Mouse (Mus musculus) T-helper 1 cell (primary cell): ENCODE measurements around the gene Il25.
"Not testable (repeated sequence)": the region's sequence is repeated elsewhere in the genome, so short reads cannot be mapped to it uniquely, and the experiment has no call there.

ENCODE experiments used
- in situ Hi-C: fragments of 300-600 bp; cut with MboI, MseI; formaldehyde crosslinking; loops from one replicate; pipeline ENCODE4 v1.15.1; 2025; ENCODE audit warnings: high pct_unique_total_duplicates

Il25 gene

DNA sequence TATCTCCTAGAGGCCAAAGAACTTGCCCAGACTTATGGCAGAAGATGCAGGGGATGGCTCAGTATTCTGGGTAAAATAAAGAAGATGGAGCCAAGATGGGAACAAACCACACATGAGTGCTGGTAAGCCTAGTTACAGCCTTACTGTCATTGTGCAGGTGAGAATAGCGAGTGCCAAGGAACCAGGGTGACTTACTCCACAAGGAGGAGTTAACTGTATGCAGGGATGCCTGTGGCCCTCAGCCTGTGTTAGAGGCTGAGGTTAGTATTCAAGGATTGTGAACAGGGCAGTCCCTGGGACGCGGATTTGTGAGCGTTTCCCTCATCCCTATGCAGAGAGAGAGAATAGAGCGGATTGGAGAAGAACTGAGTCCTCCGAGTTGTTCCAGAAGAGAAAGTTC is 19.1 kb downstream of the Il25 start:
- in situ Hi-C loops, result no loop called here

DNA sequence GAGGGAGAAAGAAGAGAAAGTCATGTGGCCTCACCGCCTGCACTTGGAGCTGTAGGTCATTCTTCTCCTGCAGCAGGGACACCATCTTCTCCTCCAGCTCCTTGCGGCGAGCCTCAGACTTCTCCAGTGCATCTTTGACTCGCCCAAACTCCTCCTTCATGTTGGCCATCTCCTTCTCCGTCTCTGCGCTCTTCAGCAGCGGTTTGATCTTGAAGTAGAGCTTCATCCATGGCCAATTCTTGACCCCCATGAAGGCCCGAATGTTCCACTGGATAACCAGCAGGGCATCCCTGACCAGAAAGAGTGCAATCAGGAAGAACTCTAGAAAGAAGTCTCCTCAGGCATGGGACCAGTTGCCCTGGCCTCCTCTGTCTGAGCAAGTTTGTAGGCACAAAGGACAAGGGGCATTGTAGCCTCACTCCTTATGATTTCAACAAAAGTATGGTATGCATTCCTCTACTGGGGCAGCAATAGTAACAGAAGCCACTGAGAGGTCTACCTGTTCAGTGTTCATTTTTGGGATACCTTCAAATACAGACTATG is 21.2 kb downstream of the Il25 start:
- in situ Hi-C loops, result no loop called here

DNA sequence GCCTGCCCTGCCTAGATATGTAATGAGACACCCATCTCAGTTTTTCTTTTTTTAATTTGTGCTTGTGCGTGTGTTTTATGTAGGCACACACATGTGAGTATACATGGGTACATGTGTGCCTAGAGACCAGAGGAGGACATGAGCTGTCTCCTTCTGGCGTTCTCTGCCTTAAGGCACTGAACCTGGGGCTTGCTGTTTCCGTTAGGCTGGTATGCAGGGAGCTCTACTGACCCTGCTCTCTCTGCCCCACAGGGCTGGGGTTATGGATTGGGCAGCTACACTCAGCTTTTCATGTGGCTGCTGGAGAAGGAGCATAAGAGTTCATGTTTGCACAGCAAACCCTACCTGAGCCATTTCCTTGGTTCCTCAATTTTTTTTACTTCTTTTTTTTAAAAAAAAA is 22.0 kb downstream of the Il25 start:
- in situ Hi-C loops, result no loop called here

DNA sequence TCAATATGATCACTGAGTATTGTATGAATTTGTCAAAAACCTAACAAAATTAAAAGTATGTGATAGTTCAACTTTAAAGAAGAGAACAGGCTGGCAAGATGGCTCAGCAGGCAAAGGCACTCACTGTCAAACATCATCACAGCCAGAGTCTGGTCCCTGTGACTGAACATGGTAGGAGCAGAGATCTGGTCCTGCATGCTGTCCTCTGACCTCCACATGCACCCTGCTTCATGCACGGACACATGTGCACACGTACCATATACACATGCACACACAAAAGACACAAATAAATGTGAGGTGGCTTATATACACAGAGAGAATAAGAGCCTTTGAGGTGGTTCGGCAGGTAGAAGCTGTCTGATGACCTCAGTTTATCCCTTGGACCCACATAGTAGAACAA is 23.0 kb downstream of the Il25 start:
- in situ Hi-C loops, result no loop called here

DNA sequence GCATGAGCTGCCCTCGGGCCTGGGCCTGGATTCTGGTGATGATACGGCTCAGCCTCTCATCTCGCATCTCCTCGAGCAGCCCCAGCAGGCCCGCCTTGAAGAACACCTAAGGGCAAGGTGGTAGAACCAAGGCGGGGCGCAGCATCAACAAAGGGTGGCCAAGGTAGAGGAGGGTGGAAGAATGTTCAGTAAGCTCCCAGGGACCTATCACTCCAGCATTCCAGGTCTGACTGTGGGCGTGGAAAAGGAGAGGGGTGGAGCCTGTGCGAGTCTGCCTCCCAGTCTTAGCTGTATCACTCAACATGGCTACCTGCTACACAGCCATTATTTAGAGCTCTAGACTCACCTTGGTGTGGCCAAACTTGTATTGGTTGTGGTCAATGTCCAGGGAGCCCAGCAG is 24.0 kb downstream of the Il25 start:
- in situ Hi-C loops, result no loop called here

DNA sequence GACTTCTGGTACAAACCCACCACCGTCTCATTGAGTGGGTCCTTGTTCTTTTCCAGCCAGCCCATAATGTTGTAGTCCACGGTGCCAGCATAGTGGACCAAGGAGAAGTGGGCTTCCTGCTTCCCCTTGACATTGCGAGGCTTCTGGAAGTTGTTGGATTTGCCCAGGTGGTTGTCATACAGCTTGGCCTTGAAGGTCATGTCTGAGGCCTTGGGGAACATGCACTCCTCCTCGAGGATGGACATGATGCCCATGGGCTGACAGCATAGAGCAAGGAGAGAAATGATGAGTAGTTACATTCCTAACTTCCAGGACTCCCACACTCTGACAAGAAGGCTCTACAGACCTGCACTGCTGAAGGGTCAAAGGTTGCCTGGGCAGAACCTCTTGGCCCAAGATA is 26.0 kb downstream of the Il25 start:
- in situ Hi-C loops, result no loop called here

DNA sequence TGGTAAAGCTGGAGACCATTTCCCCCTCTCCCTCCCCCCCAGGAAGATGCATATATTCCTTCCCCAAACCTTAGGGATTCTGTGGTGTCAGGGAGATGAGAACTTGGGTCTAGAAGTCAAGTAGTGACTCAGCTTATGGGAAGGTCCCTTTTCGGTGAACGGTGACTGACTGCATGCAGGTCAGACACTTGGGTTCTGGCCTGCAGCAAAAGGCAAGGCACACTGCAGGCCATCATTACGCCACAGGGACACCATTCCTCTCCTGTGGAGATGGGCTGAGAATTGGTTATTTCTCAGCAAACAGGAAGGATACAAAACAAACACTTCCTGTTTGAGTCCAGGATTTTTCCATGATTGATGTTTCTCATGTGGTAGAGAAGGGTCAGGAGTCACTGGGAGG is 26.7 kb downstream of the Il25 start:
- in situ Hi-C loops, result no loop called here

DNA sequence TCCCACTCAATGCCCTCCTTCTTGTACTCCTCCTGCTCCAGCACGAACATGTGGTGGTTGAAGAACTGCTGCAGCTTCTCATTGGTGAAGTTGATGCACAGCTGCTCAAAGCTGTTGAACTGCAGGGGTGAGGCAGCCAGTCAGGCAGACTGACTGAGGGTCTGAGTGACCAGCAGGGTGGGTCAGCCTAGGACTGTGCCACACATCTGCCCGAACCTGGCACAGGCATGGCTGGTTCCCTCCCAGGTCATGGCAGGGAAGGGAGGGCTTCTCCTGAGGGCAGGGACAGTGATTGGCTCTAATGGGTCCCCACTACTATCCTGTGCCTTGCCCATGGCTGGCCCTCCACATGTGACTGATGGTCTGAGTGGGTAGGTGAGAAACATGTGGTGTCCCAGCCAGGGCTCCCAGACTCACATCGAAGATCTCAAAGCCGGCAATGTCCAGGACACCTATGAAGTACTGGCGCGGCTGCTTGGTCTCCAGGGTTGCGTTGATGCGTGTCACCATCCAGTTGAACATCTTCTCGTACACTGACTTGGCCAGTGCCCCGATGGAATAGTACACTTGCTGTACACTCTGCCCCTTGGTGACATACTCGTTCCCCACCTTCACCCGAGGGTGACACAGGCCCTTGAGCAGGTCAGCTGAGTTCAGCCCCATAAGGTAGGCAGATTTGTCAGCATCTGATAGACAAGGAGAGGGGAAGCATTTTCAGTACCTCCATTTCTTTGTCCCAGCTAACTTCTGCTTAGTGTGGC is 27.5 kb downstream of the Il25 start:
- in situ Hi-C loops, result loop anchor here (10.0 kb wide), 1 partner anchor 995 kb away; the partner anchor contains the start of gene Cma2

DNA sequence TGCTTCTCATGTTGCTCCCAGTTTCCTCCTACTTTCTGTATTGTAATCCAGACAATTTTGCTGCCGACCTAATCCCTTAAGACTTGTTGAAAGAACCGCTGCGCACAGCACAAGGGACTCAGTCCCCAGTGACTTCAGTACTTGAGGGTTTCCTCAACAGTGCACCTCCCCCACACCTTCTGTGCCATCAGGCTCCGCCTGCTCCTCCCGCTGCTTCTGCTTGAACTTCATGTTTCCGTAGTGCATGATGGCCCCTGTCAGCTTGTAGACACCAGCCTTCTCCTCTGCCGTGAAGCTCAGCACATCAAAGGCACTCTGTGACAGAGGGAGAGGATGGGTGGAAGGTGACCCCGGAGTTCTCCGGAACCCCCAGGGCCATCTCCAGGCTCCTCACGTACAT is 28.3 kb downstream of the Il25 start:
- in situ Hi-C loops, result loop anchor here (10.0 kb wide), 1 partner anchor 994 kb away; the partner anchor contains the start of gene Cma2

DNA sequence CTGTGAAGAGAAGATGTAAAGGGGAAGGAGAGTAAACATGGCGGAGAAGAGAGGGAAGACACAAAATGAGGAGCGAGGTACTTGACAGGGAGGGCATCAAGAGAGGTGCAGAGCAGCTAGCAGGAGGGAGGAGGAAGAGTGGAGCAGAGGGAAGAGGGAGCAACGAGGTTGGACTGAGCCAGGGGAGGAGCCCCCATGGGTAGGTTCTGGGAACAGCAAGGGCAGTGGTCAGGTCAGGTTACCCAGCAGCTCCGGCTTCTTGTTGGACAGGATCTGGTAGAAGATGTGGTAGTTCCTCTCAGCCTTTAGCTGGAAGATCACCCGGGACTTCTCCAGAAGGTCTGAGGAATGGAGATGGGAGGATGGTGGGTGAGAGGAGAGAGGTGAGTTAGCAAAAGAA is 29.0 kb downstream of the Il25 start:
- in situ Hi-C loops, result loop anchor here (10.0 kb wide), 1 partner anchor 993 kb away; the partner anchor contains the start of gene Cma2

DNA sequence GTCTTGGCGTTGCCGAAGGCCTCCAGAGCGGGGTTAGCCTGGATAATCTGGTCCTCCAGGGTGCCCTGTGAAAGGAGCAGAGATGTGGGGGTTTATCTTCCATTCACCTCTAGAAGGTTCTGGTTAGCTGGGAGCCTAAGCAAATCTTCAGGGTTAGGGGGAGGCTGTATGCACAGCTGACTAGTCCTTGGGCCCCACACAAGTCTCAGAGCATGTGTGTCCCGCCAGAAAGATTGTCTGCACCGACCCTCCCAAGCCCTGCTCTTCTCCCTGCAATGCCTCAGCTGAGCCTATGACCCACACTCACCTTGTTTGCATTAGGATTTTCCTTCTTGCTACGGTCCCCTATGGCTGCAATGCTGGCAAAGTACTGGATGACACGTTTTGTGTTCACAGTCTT is 30.2 kb downstream of the Il25 start:
- in situ Hi-C loops, result loop anchor here (10.0 kb wide), 1 partner anchor 992 kb away; the partner anchor contains the start of gene Cma2

DNA sequence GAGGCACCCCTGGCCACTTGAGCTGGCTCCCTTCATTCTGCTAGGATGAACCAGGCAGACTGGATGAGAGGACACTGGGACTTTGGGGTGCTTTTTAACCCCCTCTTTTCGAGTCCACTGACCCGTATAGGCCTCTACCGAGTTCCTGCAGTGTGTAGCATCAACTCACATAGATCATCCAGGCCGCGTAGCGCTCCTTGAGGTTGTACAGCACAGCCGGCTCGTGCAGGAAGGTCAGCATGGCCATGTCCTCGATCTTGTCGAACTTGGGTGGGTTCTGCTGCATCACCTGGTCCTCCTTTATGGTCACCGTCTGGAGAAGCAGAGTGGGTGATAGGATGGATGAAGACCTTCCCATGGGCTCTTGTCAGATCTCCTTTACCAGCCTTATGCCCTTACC is 31.2 kb downstream of the Il25 start:
- in situ Hi-C loops, result loop anchor here (10.0 kb wide), 1 partner anchor 991 kb away; the partner anchor contains the start of gene Cma2

DNA sequence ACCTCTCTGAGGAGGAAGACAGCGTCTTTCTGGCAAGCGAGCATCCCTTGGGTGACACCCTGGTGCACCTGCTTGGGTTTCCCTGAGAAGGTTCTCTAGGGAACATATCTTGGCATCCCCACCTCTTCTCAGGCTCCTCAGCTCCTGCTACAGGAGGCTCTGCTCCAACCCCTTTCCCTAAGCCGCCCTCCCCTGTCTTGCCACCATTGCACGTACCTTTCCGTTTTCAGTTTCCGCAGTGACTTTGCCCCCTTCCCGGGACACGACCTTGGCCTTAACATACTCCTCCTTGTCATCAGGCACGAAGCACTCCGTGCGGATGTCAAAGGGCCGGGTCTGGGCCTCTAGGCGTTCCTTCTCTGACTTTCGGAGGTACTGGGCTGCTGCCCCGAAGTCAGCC is 32.5 kb downstream of the Il25 start:
- in situ Hi-C loops, result loop anchor here (10.0 kb wide), 1 partner anchor 990 kb away; the partner anchor contains the start of gene Cma2

DNA sequence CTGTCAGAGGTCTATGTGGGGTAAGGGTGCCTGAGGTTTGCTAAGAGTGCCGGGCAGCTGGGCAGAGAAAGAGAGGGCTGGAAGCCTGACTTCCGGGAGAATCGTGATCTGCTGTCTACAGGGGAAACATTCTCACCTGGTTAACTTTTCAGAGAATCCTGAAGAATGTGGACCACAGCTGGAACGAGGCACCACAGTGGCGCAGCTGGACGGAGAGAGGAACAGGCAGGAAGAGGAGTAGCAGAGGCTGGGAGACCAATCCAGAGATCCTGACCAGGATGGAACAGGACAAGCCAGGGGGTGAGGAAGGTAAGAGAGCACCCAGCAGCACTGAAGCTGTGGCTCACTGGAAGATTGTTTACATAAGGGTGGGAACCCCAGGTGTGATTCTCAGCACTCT is 33.1 kb downstream of the Il25 start:
- in situ Hi-C loops, result loop anchor here (10.0 kb wide), 1 partner anchor 989 kb away; the partner anchor contains the start of gene Cma2

DNA sequence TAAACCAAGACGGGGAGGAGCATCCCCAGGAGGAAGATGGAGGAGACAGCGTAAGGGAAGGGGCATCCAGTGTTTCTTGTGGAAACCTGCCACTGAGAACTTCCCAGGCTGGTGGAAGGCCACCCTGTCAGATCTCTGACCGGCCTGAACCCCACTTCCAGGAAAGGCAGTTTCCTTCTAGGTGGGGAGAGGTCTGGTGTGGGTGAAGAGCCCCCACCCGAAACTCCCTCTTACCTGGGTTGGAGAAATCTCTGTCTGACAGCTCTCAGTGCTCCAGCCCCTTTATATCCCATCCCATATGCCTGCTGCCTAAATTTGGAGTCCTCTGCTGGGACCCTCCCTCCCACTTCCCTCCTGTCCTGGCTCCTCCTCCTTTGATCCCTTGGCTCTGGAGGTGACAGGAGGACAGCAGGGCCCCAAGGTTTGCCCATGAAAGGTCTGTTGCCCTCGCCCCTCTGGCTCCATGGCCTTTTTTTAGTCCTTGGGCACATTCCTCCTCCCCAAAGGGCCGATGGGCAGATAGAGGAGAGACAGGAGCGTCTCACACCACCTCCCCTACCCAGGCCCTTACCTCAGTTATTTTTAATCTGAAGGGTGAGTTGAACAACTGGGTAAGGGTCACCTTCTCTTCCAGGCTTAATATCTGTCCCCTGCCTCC is 34.0 kb downstream of the Il25 start, which contains the start of gene Myh6:
Gene Myh6, minus strand, starts transcription at position 608 of the 658 bp plus-strand sequence.
- in situ Hi-C loops, result loop anchor here (10.0 kb wide), 1 partner anchor 988 kb away; the partner anchor contains the start of gene Cma2

DNA sequence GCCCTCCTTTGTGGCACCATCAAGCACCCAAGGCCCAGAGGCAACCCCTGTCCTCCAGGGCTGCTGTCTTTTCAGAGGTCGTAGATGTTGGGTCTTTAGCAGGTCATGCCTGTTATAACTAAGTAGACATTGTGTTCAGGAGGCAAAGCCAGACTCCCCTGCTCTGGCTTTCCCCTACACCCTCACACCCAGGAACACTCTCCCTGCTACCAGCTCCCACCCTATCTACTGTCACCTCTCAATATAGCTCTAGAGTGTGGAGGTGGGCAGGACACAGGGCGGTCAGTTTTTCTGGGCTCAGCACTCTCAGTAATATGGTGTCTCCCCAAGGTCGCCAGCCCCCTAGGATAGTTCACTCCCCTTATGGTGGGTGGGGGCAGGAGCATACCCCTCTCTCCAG is 35.4 kb downstream of the Il25 start:
- in situ Hi-C loops, result loop anchor here (10.0 kb wide), 1 partner anchor 987 kb away; the partner anchor contains the start of gene Cma2

DNA sequence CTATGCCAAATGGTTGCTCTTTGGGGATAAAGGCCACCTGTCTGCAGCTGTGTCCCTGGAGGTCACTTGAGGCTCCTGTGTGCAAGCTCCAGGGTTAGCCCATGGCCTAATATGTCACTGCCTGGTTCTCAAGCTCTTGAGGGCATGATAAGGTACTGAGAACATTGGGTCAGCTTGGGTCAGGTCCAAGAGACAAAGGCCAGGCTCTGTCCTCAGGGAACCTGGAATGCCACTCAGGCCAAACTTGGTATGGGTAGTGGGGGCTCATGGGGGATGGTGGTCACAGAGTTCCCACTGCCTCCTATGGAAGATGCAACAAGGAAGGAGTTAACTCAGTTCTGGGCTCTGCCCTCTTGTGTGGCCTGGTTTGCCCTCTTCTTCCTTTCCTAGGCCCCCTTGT is 35.8 kb downstream of the Il25 start:
- in situ Hi-C loops, result loop anchor here (10.0 kb wide), 1 partner anchor 986 kb away; the partner anchor contains the start of gene Cma2

DNA sequence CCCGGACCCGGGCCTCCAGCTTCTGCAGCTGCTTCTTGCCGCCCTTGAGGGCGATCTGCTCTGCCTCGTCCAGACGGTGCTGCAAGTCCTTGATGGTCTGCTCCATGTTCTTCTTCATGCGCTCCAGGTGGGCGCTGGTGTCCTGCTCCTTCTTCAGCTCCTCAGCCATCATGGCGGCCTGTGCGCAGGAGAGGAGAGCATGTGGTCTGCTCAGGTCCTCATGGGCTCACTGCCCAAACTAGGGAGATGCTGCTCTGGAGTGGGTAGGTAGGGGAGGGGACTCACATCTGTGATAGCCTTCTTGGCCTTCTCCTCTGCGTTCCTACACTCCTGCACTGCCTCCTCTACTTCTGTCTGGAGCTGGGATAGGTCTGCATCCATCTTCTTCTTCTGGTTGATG is 40.3 kb downstream of the Il25 start:
- in situ Hi-C loops, result not testable (repeated sequence)

DNA sequence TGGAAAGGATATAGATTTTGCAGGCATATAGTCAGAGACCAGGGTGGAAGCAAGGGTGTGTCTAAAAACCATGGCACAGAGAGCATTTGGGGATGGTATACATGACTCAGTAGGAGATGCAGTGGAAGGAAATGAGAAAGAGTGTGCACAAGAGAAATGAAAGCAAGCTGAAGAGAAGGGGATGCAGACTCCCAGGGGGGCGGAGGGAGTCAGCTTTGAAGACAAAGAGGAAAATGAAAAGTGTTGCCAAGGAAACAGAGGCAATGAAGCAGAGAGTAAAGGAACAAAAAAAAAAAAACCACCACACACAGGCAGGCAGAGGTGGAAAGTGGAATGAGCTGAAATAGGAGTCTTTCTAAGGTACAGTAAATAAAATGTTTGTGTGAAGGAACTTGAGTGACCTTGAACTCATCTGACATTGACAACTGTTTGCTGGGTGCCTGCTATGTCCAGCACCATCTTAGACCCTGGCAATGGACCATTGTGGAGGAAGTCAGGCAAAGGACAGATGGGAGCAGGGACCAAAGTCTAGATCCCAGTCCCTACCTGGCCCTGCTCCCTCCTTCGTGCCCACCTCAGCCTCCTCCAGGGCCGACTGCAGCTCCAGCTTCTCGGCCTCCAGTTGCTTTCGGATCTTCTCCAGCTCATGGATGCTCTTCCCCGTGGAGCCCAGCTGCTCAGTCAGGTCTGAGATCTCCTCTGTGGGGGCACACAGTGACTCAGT is 41.7 kb downstream of the Il25 start:
- in situ Hi-C loops, result no loop called here

DNA sequence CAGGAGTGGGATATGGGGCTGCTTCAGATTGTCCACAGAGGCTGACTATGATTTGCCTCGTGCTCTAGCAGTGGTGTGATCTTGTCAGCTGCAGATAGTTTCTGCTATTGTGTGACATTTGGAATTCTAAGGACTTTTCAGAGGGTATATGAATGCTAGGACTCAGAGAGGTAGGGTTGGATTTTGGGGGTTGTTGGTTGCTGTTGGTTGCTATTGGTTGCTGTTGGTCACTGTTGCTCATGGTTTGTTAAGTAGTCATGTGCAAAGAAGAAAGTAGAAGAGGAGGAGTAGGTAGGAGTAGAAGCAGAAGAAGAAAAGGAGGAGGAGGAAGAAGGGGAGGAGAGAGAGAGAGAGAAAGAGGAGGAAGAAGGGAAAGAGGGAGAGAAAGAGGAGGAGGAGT is 44.1 kb downstream of the Il25 start, which contains the start of gene Gm17428:
Gene Gm17428, plus strand, starts transcription at position 301 of the 400 bp plus-strand sequence.
- in situ Hi-C loops, result no loop called here

DNA sequence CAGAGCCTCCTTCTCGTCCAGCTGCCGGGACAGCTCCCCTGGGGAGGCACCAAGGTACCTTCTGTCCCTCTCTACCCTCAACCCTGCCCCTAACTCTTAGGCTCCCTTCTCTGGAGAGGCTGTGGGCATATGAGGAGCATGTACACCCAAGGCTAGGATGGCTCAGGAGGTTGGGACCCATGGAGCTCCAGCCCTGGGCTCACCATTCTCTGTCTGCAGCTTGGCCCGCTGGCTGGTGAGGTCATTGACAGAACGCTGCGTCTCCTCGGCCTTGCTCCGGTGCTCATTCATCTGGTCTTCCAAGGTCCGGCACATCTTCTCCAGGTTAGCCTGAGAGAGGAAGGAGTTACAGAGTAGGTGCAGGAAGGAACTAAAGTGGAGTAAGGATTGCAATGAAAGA is 46.2 kb downstream of the Il25 start:
- in situ Hi-C loops, result no loop called here
